Mouse (Mus musculus) thymus, postnatal 14 days (tissue): Measurements from ENCODE around the gene Rrp7a.
"Not testable (repeated sequence)": the region's sequence is repeated elsewhere in the genome, so short reads cannot be mapped to it uniquely, and the experiment has no call there.

Source experiments
- DNase-seq: peaks from one replicate; pipeline ENCODE4 v3.0.0; 2021

The Rrp7a gene

GRCm38 (mm10) chr15:83156929-83157666 is 34.5 kb upstream of the Rrp7a start:
- DNase-seq = peak; percentile 60

- DNase-seq = no peak
These were observed 33.2 kb upstream of the Rrp7a start for GRCm38 (mm10) chr15:83155672-83156419.

- no peak for DNase-seq
These were observed 31.7 kb upstream of the Rrp7a start for GRCm38 (mm10) chr15:83154309-83154708.

- DNase-seq = no peak
These were observed 28.1 kb upstream of the Rrp7a start for GRCm38 (mm10) chr15:83150694-83151093.

GRCm38 (mm10) chr15:83150073-83150442 is 27.5 kb upstream of the Rrp7a start:
- DNase-seq = no peak

GRCm38 (mm10) chr15:83149196-83150072 is 26.8 kb upstream of the Rrp7a start, which contains the start of gene Poldip3:
Gene Poldip3 (minus strand): TSS chr15:83149384.
- DNase-seq = peak; percentile 98

- DNase-seq = no peak
These were observed 26.2 kb upstream of the Rrp7a start for GRCm38 (mm10) chr15:83148801-83149195.

- no peak for DNase-seq
These were observed 25.8 kb upstream of the Rrp7a start for GRCm38 (mm10) chr15:83148395-83148794.

- no peak for DNase-seq
These were observed 22.9 kb upstream of the Rrp7a start for GRCm38 (mm10) chr15:83145541-83145940.

- no peak for DNase-seq
These were observed 20.3 kb upstream of the Rrp7a start for GRCm38 (mm10) chr15:83142861-83143260.

GRCm38 (mm10) chr15:83135654-83136053 is 13.1 kb upstream of the Rrp7a start:
- DNase-seq = no peak

GRCm38 (mm10) chr15:83134671-83135070 is 12.1 kb upstream of the Rrp7a start:
- DNase-seq = no peak

GRCm38 (mm10) chr15:83129530-83130231 is 7.1 kb upstream of the Rrp7a start:
- DNase-seq = no peak

GRCm38 (mm10) chr15:83127037-83127436 is 4.4 kb upstream of the Rrp7a start:
- DNase-seq = not testable (repeated sequence)

- DNase-seq = no peak
These were observed 4.0 kb upstream of the Rrp7a start for GRCm38 (mm10) chr15:83126582-83126981.

- no peak for DNase-seq
These were observed 2.0 kb upstream of the Rrp7a start for GRCm38 (mm10) chr15:83124625-83125024.

GRCm38 (mm10) chr15:83121709-83122565 is 664 bp downstream of the Rrp7a start:
- DNase-seq = peak; percentile 67

- no peak for DNase-seq
These were observed 4.2 kb downstream of the Rrp7a start for GRCm38 (mm10) chr15:83118360-83118759.

GRCm38 (mm10) chr15:83115071-83115470 is 7.5 kb downstream of the Rrp7a start:
- DNase-seq = no peak

- DNase-seq = no peak
These were observed 8.5 kb downstream of the Rrp7a start for GRCm38 (mm10) chr15:83114106-83114505.

- peak; percentile 77 for DNase-seq
These were observed 9.7 kb downstream of the Rrp7a start for GRCm38 (mm10) chr15:83112898-83113297.

GRCm38 (mm10) chr15:83111874-83112273 is 10.7 kb downstream of the Rrp7a start:
- DNase-seq = no peak
